Mouse (Mus musculus) 3134 (cell line): Measurements from ENCODE around the gene 7530416G11Rik.

ENCODE experiments used
- DNase-seq: peaks from one replicate; pipeline ENCODE4 v3.0.0-alpha.2; 2011; ENCODE audit warnings: low spot score; ENCODE audit not compliant: insufficient read length; ENCODE audit errors: extremely low read depth

7530416G11Rik gene

DNA sequence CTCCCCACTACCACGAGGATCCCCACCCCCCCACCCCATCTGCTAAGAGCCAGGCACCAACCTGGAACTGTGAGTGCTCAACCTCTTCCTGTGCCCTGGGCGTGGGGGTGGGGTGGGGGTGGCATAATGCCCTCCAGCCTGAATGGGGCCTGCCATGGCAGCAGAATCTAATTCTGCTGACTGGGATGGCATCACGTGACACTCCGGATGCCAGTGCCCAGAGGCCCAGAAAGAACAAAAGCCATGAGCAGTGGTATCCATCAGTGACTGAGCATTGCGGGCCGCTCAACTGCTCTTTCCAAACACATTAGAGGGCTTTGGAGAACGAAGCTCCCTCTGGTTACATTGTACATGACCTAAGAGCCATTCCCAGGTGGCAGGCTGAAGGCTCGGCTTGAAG is at the start of gene 7530416G11Rik:
7530416G11Rik (minus strand) TSS at position 101 of the 400 bp plus-strand sequence.
- no peak for DNase-seq

DNA sequence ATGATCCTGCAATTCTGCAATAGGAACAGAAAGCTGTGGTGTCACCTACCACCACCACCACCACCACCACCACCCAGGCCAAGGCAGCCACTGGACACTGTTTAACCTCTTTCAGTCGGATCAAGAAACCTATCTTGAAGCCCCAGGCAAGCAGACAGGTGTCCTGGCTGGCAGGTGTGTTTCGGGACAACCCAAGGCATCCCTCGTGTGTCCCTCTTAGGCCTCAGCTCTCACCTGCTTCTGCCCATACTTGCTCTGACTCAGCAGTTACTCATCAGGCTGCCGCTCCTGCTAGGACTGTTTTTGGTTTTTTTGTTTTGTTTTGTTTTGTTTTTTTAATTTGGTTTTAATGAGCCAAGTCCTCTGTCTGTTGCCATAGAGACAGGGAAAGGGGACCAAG is 43.5 kb upstream of the 7530416G11Rik start:
- DNase-seq = no peak

DNA sequence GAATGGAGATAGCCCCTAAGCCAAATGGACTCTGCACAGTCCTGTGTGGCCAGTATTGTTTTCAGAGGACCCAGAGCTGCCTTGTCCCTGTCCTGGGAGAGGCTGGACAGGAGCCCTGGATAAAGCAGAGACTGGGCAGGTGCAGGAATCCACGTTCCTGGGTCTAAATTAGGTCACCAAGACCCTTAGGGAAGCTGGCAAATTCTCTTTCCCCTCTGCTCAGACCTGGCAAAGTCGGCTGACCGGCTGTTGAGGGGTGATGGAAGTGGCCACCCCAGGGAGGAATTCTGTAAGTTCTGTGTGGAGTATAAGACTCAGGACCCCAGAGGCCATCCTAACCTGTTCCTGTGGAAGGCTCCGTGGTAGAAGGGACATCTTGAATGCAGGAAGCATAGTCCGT is 42.3 kb upstream of the 7530416G11Rik start:
- DNase-seq = no peak

DNA sequence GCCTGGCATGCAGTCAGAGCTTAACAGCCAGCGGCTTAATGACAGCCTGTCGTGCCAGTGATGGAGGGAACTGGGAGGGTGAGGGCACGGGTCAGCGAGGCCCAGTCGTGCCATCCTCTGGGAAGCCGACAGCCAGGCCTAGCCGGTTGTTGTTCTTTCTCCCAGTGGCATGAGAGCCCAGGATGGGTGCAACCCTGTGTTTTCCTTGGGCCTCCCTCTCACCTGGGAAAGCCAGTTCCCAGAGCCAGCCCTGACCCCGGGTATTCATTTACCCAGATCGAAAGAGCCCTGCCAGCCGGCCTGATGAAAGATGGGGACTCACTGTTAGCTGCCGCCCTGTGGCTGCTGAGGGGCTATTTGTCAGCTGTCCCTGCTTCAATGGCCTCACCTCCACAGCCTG is 35.1 kb upstream of the 7530416G11Rik start:
- no peak for DNase-seq

DNA sequence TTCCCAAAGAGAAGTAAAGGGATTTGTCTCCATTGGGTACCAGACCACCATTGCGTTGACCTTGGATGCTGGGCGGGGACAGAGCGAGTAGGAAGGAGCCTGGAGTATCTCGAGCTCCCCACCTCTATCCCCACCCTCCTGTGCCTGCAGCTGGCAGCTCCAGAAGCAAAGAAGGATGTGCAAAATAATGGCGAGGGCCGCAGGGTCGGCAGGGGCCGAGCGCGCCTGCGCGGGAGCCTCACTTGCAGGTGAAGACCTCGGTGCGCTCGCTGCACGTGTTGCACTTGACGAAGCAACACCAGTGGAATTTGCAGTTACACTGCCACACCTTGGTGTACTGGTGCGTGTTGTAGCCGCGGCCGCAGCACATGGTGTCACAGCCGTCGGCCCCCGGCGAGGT is 34.1 kb upstream of the 7530416G11Rik start:
- no peak for DNase-seq

DNA sequence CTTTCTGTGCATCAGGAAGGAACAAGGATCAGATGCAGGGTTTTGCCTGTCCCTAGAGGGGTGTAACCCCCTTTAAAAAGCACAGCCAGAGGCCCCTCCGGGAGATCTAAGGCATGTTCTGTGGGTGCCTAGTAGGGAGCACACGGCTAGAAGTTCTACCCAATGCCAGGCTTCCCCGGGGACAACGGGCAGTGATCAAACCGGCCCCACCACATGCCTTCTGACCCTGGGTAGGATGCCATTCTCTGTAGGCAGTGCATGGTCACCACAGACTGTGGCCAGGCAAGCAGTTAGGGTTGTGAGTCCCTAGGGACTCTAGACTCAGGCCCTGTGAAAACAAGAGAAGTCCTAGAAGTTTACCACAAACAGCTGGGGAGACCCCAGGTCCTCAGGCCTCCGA is 31.6 kb upstream of the 7530416G11Rik start:
- DNase-seq = peak; percentile 81

DNA sequence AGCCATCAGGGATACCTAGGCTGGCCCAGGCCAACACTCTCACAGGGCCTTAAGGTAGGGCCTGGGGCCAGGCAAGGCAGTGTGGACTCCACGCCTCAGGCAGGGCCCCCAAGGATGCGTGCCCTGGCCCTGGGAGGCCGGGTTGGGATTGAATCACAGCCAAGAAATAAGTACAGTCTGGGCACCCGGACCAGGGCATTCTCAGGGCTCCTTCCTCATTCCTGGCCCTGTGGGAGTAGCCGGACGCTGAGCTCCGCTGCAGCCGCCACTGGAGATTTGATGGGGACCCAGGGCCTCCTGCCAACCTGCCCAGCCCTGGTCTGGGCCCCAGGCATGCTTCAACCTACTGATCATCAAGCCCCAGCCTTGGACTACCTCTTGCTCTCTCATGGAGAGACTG is 31.2 kb upstream of the 7530416G11Rik start:
- DNase-seq = peak; percentile 89

DNA sequence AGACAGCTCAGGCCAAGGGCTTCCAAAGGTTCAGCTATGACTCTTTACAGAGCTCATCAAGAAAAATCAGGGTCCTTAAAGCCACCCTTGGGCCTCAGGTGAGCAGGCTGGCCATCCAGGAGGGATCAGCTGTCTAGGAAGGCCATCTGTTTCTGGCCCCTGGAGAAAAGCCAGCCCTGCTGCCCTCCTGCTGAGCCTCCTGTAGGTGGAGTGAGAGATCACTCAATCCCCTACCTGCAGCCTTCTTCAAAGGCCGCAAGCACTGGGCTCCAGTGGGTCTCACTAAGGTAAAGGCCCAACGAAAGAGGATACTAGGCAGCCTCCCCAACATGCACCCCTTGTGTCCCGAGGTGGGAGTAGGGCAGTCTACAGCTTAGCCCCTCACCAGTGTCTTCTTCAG is 29.0 kb upstream of the 7530416G11Rik start:
- no peak for DNase-seq

DNA sequence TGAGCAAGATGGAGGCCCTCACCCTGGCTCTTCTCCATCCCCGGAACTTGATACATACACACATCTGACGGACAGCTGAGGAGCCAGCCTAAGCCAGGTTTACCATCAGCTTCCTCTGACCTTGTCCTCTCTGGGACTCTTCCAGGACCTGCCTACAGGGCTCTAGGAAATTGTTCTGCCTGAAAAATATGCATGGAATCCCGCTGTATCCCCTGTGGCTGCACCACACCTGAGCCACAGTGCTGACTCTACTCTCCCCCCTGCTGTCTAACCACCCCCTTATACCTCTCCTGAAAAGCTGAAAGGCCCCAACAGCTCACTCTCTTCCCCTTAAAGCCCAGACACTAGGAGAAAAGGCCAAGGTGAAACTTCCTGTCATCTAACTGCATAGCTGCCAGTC is 26.9 kb upstream of the 7530416G11Rik start:
- no peak for DNase-seq

DNA sequence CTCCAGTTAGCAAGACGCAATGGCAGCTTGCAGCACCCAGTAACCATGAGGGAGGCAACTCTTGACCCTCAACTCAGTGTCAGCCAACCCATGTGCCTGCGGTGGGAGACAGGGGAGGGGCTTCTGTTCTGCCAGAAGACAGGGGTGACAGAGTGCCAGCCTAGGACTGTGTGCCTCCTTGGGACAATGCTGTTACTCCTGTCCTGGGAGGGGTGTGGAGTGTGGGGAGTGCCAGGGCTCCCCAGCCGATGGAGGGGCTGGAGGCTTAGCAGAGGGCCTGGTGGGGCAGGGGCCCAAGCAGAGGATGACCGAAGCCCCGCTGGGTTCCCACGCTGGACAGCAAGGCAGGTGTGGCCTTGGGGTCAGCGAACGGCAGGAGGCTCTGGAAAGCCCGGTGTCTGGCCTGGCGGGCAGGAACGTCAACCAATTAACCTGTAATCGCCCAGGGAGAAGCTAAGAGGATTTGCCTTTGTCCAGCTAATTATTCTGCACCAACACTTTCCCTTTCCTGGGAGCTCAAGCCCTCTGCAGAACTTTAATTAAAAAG is 21.4 kb upstream of the 7530416G11Rik start:
- DNase-seq = no peak

DNA sequence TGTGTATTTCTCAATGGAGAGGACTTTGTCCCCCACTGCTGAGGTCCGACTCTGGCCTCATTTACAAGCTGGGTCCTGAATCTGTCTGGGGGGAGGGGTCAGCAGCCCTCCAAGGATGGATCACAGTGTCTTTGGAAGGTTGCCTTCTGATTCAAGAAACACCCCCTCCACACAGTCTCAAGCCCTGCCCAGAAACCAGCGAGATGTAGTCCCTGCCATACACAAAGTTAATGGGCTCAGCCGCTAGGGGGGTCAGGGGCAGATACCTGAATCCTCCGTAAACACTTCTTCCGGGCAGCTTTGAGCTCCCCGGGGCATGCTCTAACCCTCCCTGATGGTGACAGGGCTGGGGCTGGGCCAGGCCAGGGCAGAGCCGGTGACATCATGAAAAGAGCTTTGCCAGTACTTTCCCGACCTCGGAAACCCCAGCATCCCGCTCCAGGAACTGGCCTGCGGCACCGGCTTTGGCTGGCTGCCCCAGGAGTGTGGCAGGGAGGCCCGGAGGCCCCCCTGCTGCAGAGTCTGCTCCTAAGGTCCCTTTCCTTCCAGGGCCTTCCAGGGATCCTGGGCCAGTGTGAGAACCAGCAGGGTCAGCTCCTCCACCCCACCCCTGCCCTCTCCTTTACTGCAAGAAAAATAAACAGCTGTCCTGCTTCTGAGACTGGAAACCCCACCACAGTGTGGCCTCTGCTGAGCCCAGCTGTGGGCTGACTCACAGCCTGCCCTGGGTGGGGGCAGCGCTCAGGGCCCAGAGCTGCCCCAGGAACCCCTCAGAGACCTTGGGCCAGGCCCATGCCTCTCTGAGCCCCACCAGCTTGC is 20.4 kb upstream of the 7530416G11Rik start:
- DNase-seq = peak; percentile 99

DNA sequence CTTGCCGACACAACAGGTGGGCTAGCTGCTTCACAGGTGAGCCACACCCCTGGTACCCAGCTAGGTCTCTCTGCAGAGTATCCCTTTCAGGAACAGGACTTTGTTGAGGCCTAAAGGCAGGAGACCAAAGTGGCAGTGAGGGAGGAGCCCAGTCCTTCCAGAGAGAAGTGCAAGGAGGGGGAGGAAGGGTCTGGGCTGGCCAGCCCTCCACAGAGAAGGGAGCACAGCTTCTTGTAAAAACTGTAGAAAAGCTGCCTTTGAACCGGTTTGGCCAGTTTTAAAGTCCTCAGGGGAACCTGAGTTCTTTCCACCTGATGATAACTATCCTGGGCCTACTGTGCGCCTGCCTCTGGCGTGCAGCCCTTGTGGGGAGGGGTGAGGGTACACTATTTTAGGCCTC is 16.4 kb upstream of the 7530416G11Rik start:
- DNase-seq = no peak

DNA sequence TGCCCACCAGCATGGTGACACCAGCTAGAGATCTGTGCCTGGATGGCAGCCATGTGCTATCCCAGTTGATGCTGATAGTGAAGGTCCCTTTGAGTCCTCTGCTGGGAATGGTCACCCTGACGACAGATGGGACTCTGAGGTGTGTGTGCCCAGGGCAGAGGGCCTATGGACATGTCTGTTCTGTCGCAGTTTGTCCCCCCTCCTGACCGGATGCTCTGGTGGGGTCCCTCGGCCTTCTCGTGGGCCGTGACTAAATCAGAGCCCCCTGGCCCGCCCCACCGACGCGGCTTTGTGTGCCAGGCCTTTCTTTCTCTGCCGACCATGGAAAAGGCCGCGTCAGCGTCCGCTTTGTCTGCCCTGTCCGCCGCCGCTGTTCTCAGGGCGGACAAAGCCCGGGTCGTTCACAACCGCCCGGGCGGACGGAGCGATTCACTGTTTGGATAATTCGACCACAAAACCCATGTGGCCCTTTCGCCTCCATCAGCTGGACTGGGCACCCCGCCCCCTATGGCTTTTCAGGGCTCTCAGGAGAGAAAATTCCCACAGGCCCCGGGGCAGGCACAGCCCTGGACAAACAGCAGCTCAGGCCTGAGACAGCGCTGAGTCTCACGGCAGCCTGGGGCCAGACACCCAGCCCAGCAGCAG is 4.5 kb upstream of the 7530416G11Rik start:
- no peak for DNase-seq

DNA sequence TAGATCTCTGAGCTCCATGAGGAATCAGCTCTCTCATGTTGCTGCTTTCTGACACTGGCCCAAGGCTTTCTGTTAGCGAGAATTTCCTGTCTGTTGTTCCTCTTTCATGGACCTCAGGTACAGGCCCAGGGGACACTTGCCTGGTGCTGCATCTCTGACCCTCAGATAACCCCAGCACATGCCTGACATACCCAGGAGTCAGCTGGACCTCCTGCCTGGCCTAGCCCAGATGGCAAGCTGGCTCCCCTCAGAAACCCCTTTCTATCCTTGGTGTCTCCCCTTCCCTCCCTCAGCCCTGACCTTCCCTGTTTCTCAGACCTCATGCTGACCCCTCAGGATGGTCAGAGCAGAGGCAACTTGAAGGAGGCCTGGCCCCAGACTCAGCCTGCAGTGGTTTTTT is 3.7 kb upstream of the 7530416G11Rik start:
- no peak for DNase-seq

DNA sequence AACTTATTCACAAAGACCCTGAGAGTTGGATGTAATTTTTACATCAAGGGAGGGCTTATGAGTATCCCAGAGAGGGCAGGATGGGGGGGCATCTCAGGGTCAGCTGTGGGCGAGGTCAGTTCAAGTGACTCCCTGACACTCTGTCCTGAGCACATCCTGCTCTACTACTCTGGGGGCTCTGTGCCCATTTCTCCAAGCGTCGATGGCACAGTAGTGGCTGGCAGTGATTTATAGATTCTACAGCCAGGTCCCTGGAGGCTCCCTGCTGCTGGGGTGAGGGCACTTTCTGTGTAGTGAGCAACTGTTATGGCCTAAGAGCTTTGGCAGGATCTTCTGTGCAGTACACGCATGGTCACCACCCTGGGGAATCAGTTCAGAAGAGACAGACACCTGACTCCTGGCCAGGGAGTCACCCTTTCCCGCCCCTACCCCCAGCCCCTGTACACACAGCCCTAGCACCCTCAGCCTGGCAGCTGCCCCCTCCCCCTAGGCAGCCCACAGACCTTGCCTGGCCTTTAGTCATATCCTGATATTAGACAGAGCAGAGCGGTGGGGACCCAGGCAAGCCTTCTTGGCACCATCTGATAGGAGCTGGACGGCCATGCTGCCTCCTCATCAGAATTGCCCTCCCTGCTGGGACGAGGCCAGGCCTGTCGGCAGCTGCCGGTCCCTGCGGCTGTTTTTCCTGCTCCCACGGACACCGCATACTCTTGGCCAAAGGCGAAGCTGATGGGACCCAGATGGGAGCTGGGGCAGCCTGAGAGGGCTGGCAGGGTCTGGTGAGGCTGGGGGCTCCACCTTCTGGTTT is 2.3 kb upstream of the 7530416G11Rik start:
- DNase-seq = peak; percentile 95

DNA sequence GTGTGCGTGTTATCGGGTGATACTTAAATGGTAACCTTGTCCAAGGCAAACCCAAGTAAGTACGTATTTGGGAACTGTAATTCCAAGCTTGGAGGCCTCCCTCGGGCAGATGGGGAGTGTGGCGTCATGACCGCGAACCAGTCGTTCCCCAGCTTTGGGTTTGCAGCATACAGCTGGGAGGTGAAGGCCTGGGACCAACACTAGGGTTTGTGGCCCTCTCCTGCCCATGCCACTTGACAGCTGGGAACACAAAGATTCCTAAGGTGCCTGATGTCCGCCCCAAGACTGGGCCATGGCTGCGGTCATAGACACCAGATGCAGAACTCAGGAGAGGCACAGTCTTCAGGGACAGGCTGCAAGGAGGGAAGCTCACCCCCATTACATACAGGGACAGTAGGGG is 2.8 kb downstream of the 7530416G11Rik start:
- DNase-seq = no peak

DNA sequence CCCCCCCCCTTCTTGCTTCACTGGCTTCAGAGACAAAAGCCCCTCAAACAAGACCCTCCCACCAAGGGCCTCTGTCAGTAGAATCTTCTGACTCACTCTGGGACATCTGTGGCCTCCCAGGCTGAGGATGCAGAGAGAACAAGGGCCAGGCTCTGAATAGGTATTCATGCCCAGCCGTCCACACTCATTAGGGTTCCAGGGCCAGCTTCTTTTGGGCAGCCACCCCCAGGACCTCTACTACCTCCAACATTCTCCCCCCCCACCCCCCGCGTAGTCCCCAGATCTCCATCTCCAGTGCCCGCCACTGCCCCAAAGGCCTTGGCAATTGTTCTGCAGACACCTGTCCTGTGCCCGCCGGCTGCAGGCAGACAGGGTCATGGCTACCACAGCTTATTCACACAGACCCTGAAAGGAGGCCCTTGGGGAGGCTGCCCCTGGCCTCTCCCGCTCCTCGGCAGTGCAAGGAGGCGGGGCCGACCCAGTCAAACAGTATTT is 5.0 kb downstream of the 7530416G11Rik start:
- no peak for DNase-seq

DNA sequence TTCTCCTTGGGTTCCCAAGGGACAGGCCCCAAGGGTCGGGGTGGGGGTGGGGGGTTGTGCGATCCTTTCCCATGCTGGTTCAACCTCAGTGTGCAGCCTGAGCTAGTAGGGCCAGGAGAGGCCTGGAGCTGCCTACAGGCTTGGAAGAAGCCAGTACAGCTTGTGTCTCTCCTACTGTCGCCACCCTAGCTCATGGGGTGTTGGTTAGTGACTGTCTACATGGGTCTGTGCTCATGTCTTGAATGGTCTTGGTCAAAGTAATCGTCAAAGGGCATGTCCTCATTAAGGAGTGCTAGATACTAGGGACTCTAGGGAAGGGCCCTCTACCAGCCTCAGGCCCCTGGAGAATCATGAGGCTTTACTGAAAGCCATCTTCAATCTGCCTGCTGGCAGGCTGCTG is 5.5 kb downstream of the 7530416G11Rik start:
- no peak for DNase-seq

DNA sequence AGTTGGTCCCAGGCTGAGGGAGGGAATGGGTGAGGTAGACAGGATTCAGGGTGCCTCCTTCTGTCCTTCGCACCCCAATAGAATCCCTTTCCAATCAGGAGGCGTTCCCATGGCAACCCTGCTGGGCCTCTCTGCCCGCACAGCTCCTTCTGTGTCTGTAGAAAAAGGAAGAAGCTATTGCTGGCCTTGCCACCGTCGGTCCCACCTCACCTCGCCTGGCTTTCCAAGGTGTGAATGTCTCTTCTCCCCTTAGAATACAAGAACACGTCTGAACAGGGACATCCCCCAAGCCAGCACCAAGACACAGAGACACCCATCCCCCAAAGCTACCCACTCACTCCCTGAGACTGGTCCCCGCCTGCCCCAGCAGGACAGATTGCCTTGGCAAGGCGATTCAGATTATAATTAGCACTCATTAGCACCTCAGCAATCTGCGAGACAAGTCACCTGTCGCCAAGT is 8.8 kb downstream of the 7530416G11Rik start:
- no peak for DNase-seq

DNA sequence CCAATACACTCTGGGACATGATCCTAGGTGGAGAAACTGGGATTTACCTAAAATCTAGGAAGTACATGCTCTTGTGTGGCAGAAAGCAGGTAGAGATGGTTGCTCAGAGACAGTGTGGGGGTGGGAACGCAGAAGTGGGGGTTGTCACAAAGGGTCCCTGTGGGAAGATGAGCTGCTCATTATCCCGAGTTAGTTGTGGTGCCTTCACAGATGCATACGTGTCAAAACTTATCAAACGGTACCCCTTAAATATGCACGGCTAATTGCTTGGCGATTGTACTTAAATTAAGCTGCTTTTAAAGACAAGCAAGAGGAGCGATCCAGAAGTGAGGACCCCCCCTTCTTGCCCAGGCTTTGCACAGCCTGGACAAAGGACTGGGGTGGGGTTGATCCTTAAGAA is 13.3 kb downstream of the 7530416G11Rik start:
- no peak for DNase-seq

DNA sequence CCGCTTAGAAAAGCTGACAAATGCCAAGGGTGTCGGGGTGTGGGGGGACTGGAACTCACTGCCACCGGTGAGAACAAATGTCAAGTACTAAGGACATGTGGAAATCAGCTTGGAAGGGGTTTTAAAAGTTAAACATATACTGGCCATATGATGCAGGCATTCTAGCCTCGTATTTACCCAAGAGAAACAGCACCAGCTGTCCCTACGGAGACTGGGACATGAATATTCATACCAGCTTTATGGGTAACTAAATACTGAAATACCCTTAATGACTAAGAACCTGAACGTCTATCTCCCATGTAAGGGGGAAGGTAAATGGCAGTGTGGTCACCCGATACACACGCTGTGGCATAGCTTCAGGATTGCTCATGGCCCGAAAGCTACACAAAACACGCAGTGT is 14.1 kb downstream of the 7530416G11Rik start:
- DNase-seq = no peak
